Mouse (Mus musculus) MN1 (cell line): Measurements from ENCODE around the gene Vmn1r124.
"Not testable (repeated sequence)": the region's sequence is repeated elsewhere in the genome, so short reads cannot be mapped to it uniquely, and the experiment has no call there.

Experiments used
- DNase-seq: peaks from one replicate; pipeline ENCODE4 v3.0.0-alpha.2; 2016; ENCODE audit warnings: low spot score

Gene Vmn1r124

DNA sequence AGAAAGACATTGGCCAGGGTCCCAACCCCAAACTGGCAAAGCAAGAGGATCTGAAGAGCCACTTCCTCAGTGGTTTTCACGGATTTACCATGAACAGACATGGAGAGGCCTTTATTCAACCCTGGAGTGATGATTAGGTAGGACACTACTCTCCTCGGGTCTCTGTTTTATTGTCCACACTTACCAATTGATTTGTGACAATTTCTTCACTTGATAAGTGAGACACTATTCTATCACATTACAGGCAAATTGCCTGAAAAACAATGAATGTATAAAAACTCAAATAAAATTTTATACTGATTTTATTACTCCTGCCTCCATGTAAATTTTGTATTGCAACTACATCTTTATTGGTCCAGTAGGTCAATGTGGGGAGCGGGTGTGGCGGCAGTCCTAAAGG is at the start of gene Vmn1r124:
Gene Vmn1r124, minus strand, starts transcription at position 101 of the 400 bp plus-strand sequence.
- DNase-seq: not testable (repeated sequence)

DNA sequence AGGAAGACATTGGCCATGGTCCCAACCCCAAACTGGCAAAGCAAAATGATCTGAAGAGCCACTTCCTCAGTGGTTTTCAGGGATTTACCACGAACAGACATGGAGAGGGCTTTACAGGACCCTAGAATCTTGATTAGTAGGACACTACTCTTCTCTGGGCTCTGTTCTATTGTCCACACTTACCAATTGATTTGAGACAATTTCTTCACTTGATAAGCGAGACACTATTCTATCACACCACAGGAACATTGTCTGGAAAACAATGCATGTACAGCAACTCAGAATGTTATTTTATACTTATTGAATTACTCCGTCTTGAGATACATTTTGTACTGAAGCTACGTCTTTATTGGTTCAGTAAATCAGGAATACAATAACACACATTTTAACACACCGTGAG is 41.0 kb upstream of the Vmn1r124 start, which contains the start of gene Vmn1r126:
Gene Vmn1r126, minus strand, starts transcription at position 101 of the 400 bp plus-strand sequence.
- not testable (repeated sequence) for DNase-seq

DNA sequence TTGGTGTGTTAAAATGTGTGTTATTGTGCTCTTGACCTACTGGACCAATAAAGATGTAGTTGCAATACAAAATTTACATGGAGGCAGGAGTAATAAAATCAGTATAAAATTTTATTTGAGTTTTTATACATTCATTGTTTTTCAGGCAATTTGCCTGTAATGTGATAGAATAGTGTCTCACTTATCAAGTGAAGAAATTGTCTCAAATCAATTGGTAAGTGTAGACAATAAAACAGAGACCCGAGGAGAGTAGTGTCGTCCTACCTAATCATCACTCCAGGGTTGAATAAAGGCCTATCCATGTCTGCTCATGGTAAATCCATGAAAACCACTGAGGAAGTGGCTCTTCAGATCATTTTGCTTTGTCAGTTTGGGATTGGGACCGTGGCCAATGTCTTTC is 11.5 kb upstream of the Vmn1r124 start, which contains the start of gene Vmn1r125:
Gene Vmn1r125, plus strand, starts transcription at position 301 of the 400 bp plus-strand sequence.
- DNase-seq: not testable (repeated sequence)
